Mouse (Mus musculus): Measurements from ENCODE around the gene Mc3r. TPM values are rescaled to one million over a fixed set of nuclear protein-coding genes. Genes with fewer than 3 reads are reported as not detected.

The Mc3r gene
- total and polyA plus RNA-seq, 3 experiments = not detected

GRCm38 (mm10) chr2:172269907-172270306 lies 21.6 kb downstream of the Mc3r start (continued):
- no peak for TF ChIP-seq SIN3A (IDR thresholded peaks at IDR 0.05; ENCODE audit: low read length)

DNA sequence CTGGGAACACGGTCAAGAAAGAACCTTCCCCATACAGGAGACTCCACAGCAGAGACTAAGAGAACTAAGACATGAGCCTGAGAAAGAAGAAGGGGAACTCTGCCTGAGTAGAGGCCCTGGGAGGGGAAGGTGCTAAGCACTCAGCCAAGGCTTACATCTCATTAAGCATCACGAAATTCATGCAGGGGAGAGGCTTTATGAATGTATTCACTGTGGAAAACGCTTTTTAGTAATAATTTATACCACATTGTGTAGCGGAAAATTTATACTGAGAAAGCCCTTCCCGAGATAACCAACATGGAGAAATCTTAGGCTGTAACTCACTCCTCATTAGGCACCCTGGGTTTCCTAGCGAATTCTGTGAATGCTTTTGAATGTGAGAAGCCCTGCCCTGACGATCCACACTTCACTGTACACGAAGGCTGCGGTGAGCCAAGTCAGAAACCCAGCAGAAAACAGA lies 22.2 kb downstream of the Mc3r start:
- Histone ChIP-seq H3K27me3 (replicated peaks) (no peaks in the 10 kb centered on the region), H3K79me2 (replicated peaks; ENCODE audit: control insufficient read depth, extremely low read depth, insufficient read depth, poor library complexity, severe bottlenecking) (no peaks in the 10 kb centered on the region), H3K4me3 (replicated peaks in 1 of 3; ENCODE audit: low read depth in 2 of 3, low read length in 2 of 3, poor library complexity in 1 of 3) (peak overlapping the region in 1 of 3 experiments; percentile 27), H3K27ac (ENCODE audit: insufficient read depth, low read depth) (no peak overlapping the region), H3K9ac (ENCODE audit: insufficient read depth, low read depth) (no peak overlapping the region), H3K36me3 (replicated peaks in 1 of 2; ENCODE audit: control insufficient read depth in 1 of 2, insufficient read depth in 1 of 2, low read length in 1 of 2) (peaks cover 0 to 7% of the 10 kb centered on the region in 2 experiments), H3K4me2 (ENCODE audit: insufficient read depth, low read depth, poor library complexity, severe bottlenecking) (no peak overlapping the region), H3K9me3 (replicated peaks; ENCODE audit: low read length) (no peaks in the 10 kb centered on the region), H3K4me1 (ENCODE audit: control insufficient read depth in 1 of 2, insufficient read depth in 2 of 2) (peaks cover 25 to 65% of the 10 kb centered on the region in 2 experiments)
- in situ Hi-C loops (cut with MboI; ENCODE audit: low pct_ligation_motif_present, low pct_unique_long_range_greater_than_20kb, low sequenced_read_pairs) (no loop called here), dilution Hi-C loops (cut with MboI; ENCODE audit: extremely low pct_ligation_motif_present, extremely low pct_unique_long_range_greater_than_20kb, low sequenced_read_pairs) (no loop called here)
- TF ChIP-seq JUN (IDR thresholded peaks at IDR 0.05; ENCODE audit: insufficient read depth, low read depth, low read length) (no peak), RAD21 (IDR thresholded peaks at IDR 0.05; ENCODE audit: low read depth, low read length) (no peak), NRF1 (IDR thresholded peaks at IDR 0.05; ENCODE audit: low read depth, low read length) (no peak), POLR2A (IDR thresholded peaks at IDR 0.05; ENCODE audit: low read depth, low read length) (no peak), KAT2A (IDR thresholded peaks at IDR 0.05; ENCODE audit: insufficient replicate concordance, low read length) (no peak), NELFE (IDR thresholded peaks at IDR 0.05; ENCODE audit: low read depth, low read length) (no peak), ETS1 (conservative IDR thresholded peaks at IDR 0.05; ENCODE audit: low read depth, low read length) (no peak), IRF4 (IDR thresholded peaks at IDR 0.05; ENCODE audit: low read depth, low read length) (no peak), MAZ (IDR thresholded peaks at IDR 0.05; ENCODE audit: low read depth, low read length) (no peak), EP300 (IDR thresholded peaks at IDR 0.05; ENCODE audit: low read length) (no peak), MXI1 (IDR thresholded peaks at IDR 0.05; ENCODE audit: low read depth, low read length) (no peak)
- no peak for DNase-seq (ENCODE audit: extremely low read depth)

DNA sequence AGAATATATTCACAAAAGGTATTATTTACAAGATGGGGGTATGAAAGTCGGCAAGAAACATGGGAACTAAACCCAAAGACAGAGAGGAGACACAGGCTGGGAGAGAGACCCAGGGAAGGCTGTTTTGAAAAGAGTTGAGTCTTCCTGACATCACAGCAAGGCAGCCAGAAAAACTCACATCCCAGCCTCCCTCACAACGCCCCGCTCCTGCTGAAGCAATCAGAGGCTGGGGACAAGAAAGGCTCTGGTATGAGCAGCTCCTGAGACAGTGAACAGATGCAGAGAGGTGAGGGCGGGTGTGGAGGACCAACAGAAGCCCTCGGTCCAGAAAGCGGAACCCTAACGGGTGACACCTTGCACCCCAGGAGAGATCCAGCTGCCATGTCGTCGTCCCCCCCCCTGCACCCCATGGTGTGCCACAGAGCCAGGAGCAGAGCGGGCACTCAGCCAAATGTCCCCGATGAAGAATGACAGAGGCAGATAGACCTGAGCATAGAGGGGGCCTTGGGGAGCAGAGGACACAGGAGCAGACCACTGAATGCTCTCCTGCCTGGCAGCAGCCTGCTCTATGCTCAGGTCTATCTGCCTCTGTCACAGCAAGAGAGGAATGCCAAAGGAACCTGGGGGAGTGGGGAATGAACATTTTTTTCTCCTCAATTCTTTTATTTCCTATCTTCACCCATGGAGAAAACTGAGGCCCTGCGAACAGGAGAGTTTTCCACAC lies 22.8 kb downstream of the Mc3r start:
- no peak overlapping the region for H3K4me3 ChIP-seq (replicated peaks in 1 of 3; ENCODE audit: low read depth in 2 of 3, low read length in 2 of 3, poor library complexity in 1 of 3)
- H3K27ac ChIP-seq (ENCODE audit: insufficient read depth, low read depth) = no peak overlapping the region
- peaks cover 31 to 71% of the 10 kb centered on the region in 2 experiments for H3K4me1 ChIP-seq (ENCODE audit: control insufficient read depth in 1 of 2, insufficient read depth in 2 of 2)
- no peak for TF ChIP-seq SIN3A (IDR thresholded peaks at IDR 0.05; ENCODE audit: low read length)
- TF ChIP-seq MAX (IDR thresholded peaks at IDR 0.05; ENCODE audit: low read length) = no peak
- no peak for TF ChIP-seq TCF12 (IDR thresholded peaks at IDR 0.05; ENCODE audit: low read depth, low read length)
- TF ChIP-seq NRF1 (IDR thresholded peaks at IDR 0.05; ENCODE audit: low read depth, low read length) = no peak
- no peak for TF ChIP-seq IRF4 (IDR thresholded peaks at IDR 0.05; ENCODE audit: low read depth, low read length)
- no peak for TF ChIP-seq E2F4 (IDR thresholded peaks at IDR 0.05; ENCODE audit: insufficient replicate concordance, low read depth, low read length)
- no peak for TF ChIP-seq JUN (IDR thresholded peaks at IDR 0.05; ENCODE audit: insufficient read depth, low read depth, low read length)
- TF ChIP-seq ZC3H11A (IDR thresholded peaks at IDR 0.05; ENCODE audit: low read depth, low read length) = no peak
- TF ChIP-seq RCOR1 (conservative IDR thresholded peaks at IDR 0.05; ENCODE audit: low read depth, low read length) = no peak
- TF ChIP-seq JUND (conservative IDR thresholded peaks at IDR 0.05; ENCODE audit: low read depth, low read length) = no peak
- no peak for TF ChIP-seq ETS1 (conservative IDR thresholded peaks at IDR 0.05; ENCODE audit: low read depth, low read length)
- TF ChIP-seq PAX5 (IDR thresholded peaks at IDR 0.05; ENCODE audit: low read length) = no peak
- no peak for TF ChIP-seq POLR2AphosphoS2 (IDR thresholded peaks at IDR 0.05; ENCODE audit: low read depth, low read length)
- TF ChIP-seq SMC3 (IDR thresholded peaks at IDR 0.05; ENCODE audit: low read depth, low read length) = no peak
- TF ChIP-seq GABPA (IDR thresholded peaks at IDR 0.05; ENCODE audit: insufficient replicate concordance, low read depth, low read length) = no peak
- no peak for TF ChIP-seq ZMIZ1 (IDR thresholded peaks at IDR 0.05; ENCODE audit: low read depth, low read length)
- TF ChIP-seq RAD21 (IDR thresholded peaks at IDR 0.05; ENCODE audit: low read depth, low read length) = no peak
- dilution Hi-C loops (cut with MboI; ENCODE audit: extremely low pct_ligation_motif_present, extremely low pct_unique_long_range_greater_than_20kb, low sequenced_read_pairs) = no loop called here
- H3K79me2 ChIP-seq (replicated peaks; ENCODE audit: control insufficient read depth, extremely low read depth, insufficient read depth, poor library complexity, severe bottlenecking) = no peaks in the 10 kb centered on the region
- H3K4me2 ChIP-seq (ENCODE audit: insufficient read depth, low read depth, poor library complexity, severe bottlenecking) = no peak overlapping the region
- no peak for DNase-seq (ENCODE audit: extremely low read depth)
- no peaks in the 10 kb centered on the region for H3K27me3 ChIP-seq (replicated peaks)
- no peaks in the 10 kb centered on the region for H3K9me3 ChIP-seq (replicated peaks; ENCODE audit: low read length)
- in situ Hi-C loops (cut with MboI; ENCODE audit: low pct_ligation_motif_present, low pct_unique_long_range_greater_than_20kb, low sequenced_read_pairs) = no loop called here
- H3K36me3 ChIP-seq (replicated peaks in 1 of 2; ENCODE audit: control insufficient read depth in 1 of 2, insufficient read depth in 1 of 2, low read length in 1 of 2) = peaks cover 0 to 7% of the 10 kb centered on the region in 2 experiments
- H3K9ac ChIP-seq (ENCODE audit: insufficient read depth, low read depth) = no peak overlapping the region
